ENCODE assay signal across 11 mouse cellular contexts in genomic region chr9:56159456-56159855, GRCm38 (mm10). TPM values are rescaled to one million over a fixed set of nuclear protein-coding genes. Genes with fewer than 3 reads are reported as not detected.
A peak's percentile ranks its signal among the peaks of the same experiment; 100 is the strongest.
DNase-seq lines count a peak whose midpoint lies in the region; ATAC-seq and TF ChIP-seq lines count a peak whose summit lies in the region.
"Had no signal": no experiment of that assay in that cellular context is flagged by ENCODE, and none has a peak within 500 bp of the region (broad histone marks: within the 10 kb centered on the region; RNA-seq: fewer than 3 reads in every experiment).

No protein-coding gene starts in this region.

- peak overlapping the region; percentile 93; the same call in 1 of the 2 replicates for H3K27ac ChIP-seq in heart, embryonic 15.5 days
- no peak overlapping the region for H3K27ac ChIP-seq in cortical plate, adult 2 months (ENCODE audit: insufficient read depth, low read length)
- no peak overlapping the region for H3K27ac ChIP-seq in hindbrain, embryonic 15.5 days (replicated peaks)
- H3K27ac ChIP-seq in midbrain, embryonic 14.5 days (replicated peaks; ENCODE audit: low read depth, low read length): no peak overlapping the region
- H3K27ac ChIP-seq: macrophage had no signal

- DNase-seq in heart, postnatal 10 days: no peak
- no peak for DNase-seq in midbrain, embryonic 14.5 days
- no peak for DNase-seq in urinary bladder, postnatal 14 days (ENCODE audit: low spot score)
- no peak for DNase-seq in thymus, postnatal 10 days (ENCODE audit: low spot score in 2 of 2)
- no peak for DNase-seq in urinary bladder, adult 2 months (ENCODE audit: low spot score)
- DNase-seq: gastrocnemius, postnatal 14 days had no signal

- no peaks in the 10 kb centered on the region for H3K36me3 ChIP-seq in heart, embryonic 15.5 days
- H3K36me3 ChIP-seq in hindbrain, embryonic 15.5 days: no peaks in the 10 kb centered on the region
- H3K36me3 ChIP-seq in midbrain, embryonic 14.5 days (ENCODE audit: control insufficient read depth, insufficient read depth, low read length): no peaks in the 10 kb centered on the region

- peak overlapping the region; percentile 97; the same call in 1 of the 2 replicates for H3K9ac ChIP-seq in heart, embryonic 15.5 days
- H3K9ac ChIP-seq in hindbrain, embryonic 15.5 days: peak overlapping the region; percentile 98; the same call in 1 of the 2 replicates
- peak overlapping the region; percentile 99 for H3K9ac ChIP-seq in midbrain, embryonic 14.5 days (replicated peaks; ENCODE audit: low read length)

- no peaks in the 10 kb centered on the region for H3K9me3 ChIP-seq in heart, embryonic 15.5 days (replicated peaks)
- H3K9me3 ChIP-seq in hindbrain, embryonic 15.5 days: no peaks in the 10 kb centered on the region
- H3K9me3 ChIP-seq in midbrain, embryonic 14.5 days (ENCODE audit: control insufficient read depth, low read length): no peaks in the 10 kb centered on the region

- H3K4me2 ChIP-seq in heart, embryonic 15.5 days: peak overlapping the region; percentile 71
- H3K4me2 ChIP-seq in hindbrain, embryonic 15.5 days: peak overlapping the region; percentile 73
- peak overlapping the region; percentile 77 for H3K4me2 ChIP-seq in midbrain, embryonic 14.5 days (ENCODE audit: low read length)

- TF ChIP-seq CTCF in cortical plate, adult 2 months (IDR thresholded peaks at IDR 0.05; ENCODE audit: extremely low read depth, insufficient read depth, low read length): no peak

- intact Hi-C loops in heart, postnatal 10 days (cut with DNase I): no loop called here

- WGBS in heart, embryonic 15.5 days: 17% methylated on average over 2 of the region's 2 CpGs
- WGBS in hindbrain, embryonic 15.5 days: 8% methylated on average over 2 of the region's 2 CpGs
- WGBS in midbrain, embryonic 14.5 days: 5% methylated on average over 2 of the region's 2 CpGs

- ATAC-seq in heart, embryonic 15.5 days (replicated peaks; ENCODE audit: insufficient number of reproducible peaks, insufficient read depth, low FRiP score, low read depth): no peak
- ATAC-seq in hindbrain, embryonic 15.5 days (ENCODE audit: low FRiP score, low read depth): no peak
- ATAC-seq in midbrain, embryonic 14.5 days (ENCODE audit: low FRiP score, low TSS enrichment): no peak

- no peaks in the 10 kb centered on the region for H3K27me3 ChIP-seq in heart, embryonic 15.5 days
- no peaks in the 10 kb centered on the region for H3K27me3 ChIP-seq in hindbrain, embryonic 15.5 days
- no peaks in the 10 kb centered on the region for H3K27me3 ChIP-seq in midbrain, embryonic 14.5 days (ENCODE audit: control insufficient read depth, insufficient read depth, low read length)
- H3K27me3 ChIP-seq: CH12.LX had no signal

- H3K4me3 ChIP-seq in heart, embryonic 15.5 days: peak overlapping the region; percentile 91
- H3K4me3 ChIP-seq in cortical plate, adult 2 months (ENCODE audit: insufficient read depth, low read length): peak overlapping the region; percentile 95
- H3K4me3 ChIP-seq in hindbrain, embryonic 15.5 days: peak overlapping the region; percentile 92
- peak overlapping the region; percentile 99 for H3K4me3 ChIP-seq in midbrain, embryonic 14.5 days (replicated peaks; ENCODE audit: low read depth, low read length)

- H3K4me1 ChIP-seq in heart, embryonic 15.5 days (replicated peaks): peaks cover 51% of the 10 kb centered on the region
- H3K4me1 ChIP-seq in cortical plate, adult 2 months (ENCODE audit: control insufficient read depth, insufficient read depth, low read length): peaks cover 9% of the 10 kb centered on the region
- H3K4me1 ChIP-seq in hindbrain, embryonic 15.5 days (replicated peaks): peaks cover 33% of the 10 kb centered on the region
- H3K4me1 ChIP-seq in midbrain, embryonic 14.5 days (ENCODE audit: control insufficient read depth, insufficient read depth, low read length): peaks cover 14% of the 10 kb centered on the region; the same call in 1 of the 2 replicates

- TF ChIP-seq POLR2A in cortical plate, adult 2 months (IDR thresholded peaks at IDR 0.05; ENCODE audit: extremely low read depth, insufficient read depth, low read length): no peak

RNA-seq across cellular contexts. Expression of gene Tspan3, which starts 5.8 kb away (rescaled TPM):
- 378 and 426 TPM in 2 replicates for polyA plus RNA-seq in heart, embryonic 15.5 days (2015; fragmentation: Nextera tagmentation; extraction: Ambion mirVana)
- 100 to 1,000 TPM; 229 to 232 TPM for total RNA-seq in heart, postnatal 10 days (2021)
- polyA plus RNA-seq in cortical plate, adult 2 months (2012; rRNA removed): 452 and 461 TPM in 2 replicates
- polyA plus RNA-seq in hindbrain, embryonic 15.5 days (2015; fragmentation: Nextera tagmentation; extraction: Ambion mirVana): 598 and 606 TPM in 2 replicates
- polyA plus RNA-seq in midbrain, embryonic 14.5 days (2014; fragmentation: Nextera tagmentation; extraction: Ambion mirVana): 555 and 629 TPM in 2 replicates
- 153 and 172 TPM in 2 replicates for polyA plus RNA-seq in urinary bladder, adult 2 months (2012; rRNA removed)
